Comparison of ENCODE assay signal across 11 mouse cellular contexts in the genomic region with DNA sequence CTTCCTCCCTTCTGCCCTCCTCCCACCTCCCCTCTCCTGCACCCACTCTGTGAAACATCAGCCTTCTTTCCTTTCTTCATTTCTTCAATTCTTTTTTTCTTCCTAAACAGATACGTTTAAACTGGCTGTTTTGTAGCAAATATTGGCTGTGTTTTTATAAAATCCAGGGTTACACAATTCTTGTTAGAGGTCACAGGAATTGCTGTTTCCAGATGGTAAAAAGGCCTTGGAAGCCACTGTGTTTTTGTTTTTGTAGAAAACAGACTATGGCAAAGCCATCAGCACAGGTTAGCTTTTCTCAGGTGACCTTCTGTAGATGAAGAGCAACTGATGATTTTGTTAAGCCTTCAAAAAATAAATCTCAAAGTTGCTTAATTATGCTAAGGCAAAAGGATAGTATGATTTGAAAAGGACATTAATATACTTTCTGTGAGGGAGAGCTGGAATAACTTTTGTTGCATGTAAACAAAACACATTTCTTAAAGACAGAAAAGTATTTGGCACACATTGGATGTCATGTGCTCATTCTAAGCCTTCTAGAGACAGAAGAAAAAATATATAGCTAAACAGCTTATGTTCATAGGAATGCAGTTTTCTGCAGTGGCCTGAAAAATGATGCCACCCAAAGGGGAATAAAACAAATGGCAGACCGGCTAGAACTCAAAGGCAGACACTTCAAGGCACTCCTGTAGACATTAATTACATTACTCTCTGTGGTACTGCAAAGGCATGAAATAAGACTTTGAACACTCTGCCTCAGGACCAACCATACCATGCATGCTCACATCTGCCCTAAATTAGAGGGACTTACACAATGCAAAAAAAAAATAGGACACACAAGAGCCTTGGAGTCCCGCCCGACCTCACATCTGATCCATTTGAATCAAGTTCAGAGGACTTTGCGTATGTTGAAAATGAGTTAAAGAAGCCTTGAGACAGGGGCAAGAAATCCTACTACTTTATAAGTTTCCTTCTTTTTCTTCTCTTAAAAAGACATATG.
DNase-seq lines count a peak whose midpoint lies in the region; ATAC-seq lines count a peak whose summit lies in the region.
"Had no signal": no experiment of that assay in that cellular context is flagged by ENCODE, and none has a peak within 500 bp of the region (broad histone marks: within the 10 kb centered on the region; RNA-seq: fewer than 3 reads in every experiment).

No protein-coding gene starts in this region.

- H3K36me3 ChIP-seq in limb, embryonic 13.5 days: peaks cover 10% of the 10 kb centered on the region; the same call in 1 of the 2 replicates
- no peaks in the 10 kb centered on the region for H3K36me3 ChIP-seq in forebrain, embryonic 14.5 days (ENCODE audit: control insufficient read depth, insufficient read depth, low read length)

- no peaks in the 10 kb centered on the region for H3K27me3 ChIP-seq in limb, embryonic 13.5 days
- no peaks in the 10 kb centered on the region for H3K27me3 ChIP-seq in forebrain, embryonic 14.5 days (replicated peaks; ENCODE audit: control insufficient read depth, insufficient read depth, low read length)
- H3K27me3 ChIP-seq: Patski had no signal

- no peak overlapping the region for H3K9ac ChIP-seq in limb, embryonic 13.5 days
- no peak overlapping the region for H3K9ac ChIP-seq in forebrain, embryonic 14.5 days (ENCODE audit: low read length)

- H3K4me1 ChIP-seq in limb, embryonic 13.5 days: peaks cover 9% of the 10 kb centered on the region
- no peaks in the 10 kb centered on the region for H3K4me1 ChIP-seq in forebrain, embryonic 14.5 days (ENCODE audit: control insufficient read depth, insufficient read depth, low read length)

- DNase-seq in gastrocnemius, postnatal 10 days: peak; percentile 15
- no peak for DNase-seq in gastrocnemius, postnatal 36 days
- peak; percentile 9 for DNase-seq in ovary, postnatal 36 days (ENCODE audit: low spot score)
- DNase-seq in ovary, postnatal 10 days (ENCODE audit: low spot score): no peak
- DNase-seq in forebrain, embryonic 14.5 days (ENCODE audit: low spot score): no peak
- no peak for DNase-seq in layer of hippocampus, adult 8-10 months (ENCODE audit: low spot score in 2 of 2)
- DNase-seq in left cerebral cortex, postnatal 4 days: no peak
- DNase-seq: heart, postnatal 14 days; kidney, adult 18-20 months had no signal

- H3K4me3 ChIP-seq in limb, embryonic 13.5 days: no peak overlapping the region
- no peak overlapping the region for H3K4me3 ChIP-seq in forebrain, embryonic 14.5 days (ENCODE audit: low read depth, low read length)

- no peak overlapping the region for H3K4me2 ChIP-seq in limb, embryonic 13.5 days (replicated peaks)
- no peak overlapping the region for H3K4me2 ChIP-seq in forebrain, embryonic 14.5 days (ENCODE audit: low read length)

- ATAC-seq in limb, embryonic 13.5 days (ENCODE audit: low FRiP score, low read depth): peak; percentile 80
- ATAC-seq in forebrain, embryonic 14.5 days: no peak
- ATAC-seq: Patski had no signal

- no peaks in the 10 kb centered on the region for H3K9me3 ChIP-seq in limb, embryonic 13.5 days
- no peaks in the 10 kb centered on the region for H3K9me3 ChIP-seq in forebrain, embryonic 14.5 days (replicated peaks; ENCODE audit: control insufficient read depth, low read length)

- H3K27ac ChIP-seq in limb, embryonic 13.5 days: peak overlapping the region; percentile 53; the same call in 1 of the 2 replicates
- no peak overlapping the region for H3K27ac ChIP-seq in forebrain, embryonic 14.5 days (ENCODE audit: low read depth, low read length)

- 24% methylated on average over 5 of the region's 5 CpGs for WGBS in limb, embryonic 13.5 days
- WGBS in forebrain, embryonic 14.5 days: 89% methylated on average over 5 of the region's 5 CpGs

- intact Hi-C loops in gastrocnemius, postnatal 36 days (cut with DNase I): no loop called here
- intact Hi-C loops in left cerebral cortex, postnatal 4 days (cut with DNase I): no loop called here

Comparison
In these comparisons a context has a peak if more than half of its experiments do, and no peak if none do; other contexts are left out.
1. DNase-seq: peak in gastrocnemius, postnatal 10 days (single experiment) and ovary, postnatal 36 days (single experiment); none in gastrocnemius, postnatal 36 days (0 of 2), ovary, postnatal 10 days (single experiment), forebrain, embryonic 14.5 days (single experiment), layer of hippocampus, adult 8-10 months (0 of 2) and left cerebral cortex, postnatal 4 days (single experiment).